Mouse (Mus musculus) MEL (cell line): Measurements from ENCODE around the gene Hps4. TPM values are rescaled to one million over a fixed set of nuclear protein-coding genes. Genes with fewer than 3 reads are reported as not detected.

Experiments
- DNase-seq: peaks from one replicate; pipeline ENCODE4 v3.0.0; 2011; ENCODE audit warnings: low read depth, low spot score
- H3K27ac ChIP-seq: 2 replicates; pipeline ENCODE4 v1.5.1; 2012; ENCODE audit warnings: low read depth, mild to moderate bottlenecking, control low read depth, low read length, moderate library complexity; ENCODE audit not compliant: control insufficient read depth
- H3K27me3 ChIP-seq, 2 experiments: fragments of 150-350 bp in 1 of 2; sonication (generic) in 1 of 2; 2 replicates each; pipeline ENCODE4 v1.6.1; 2012; ENCODE audit warnings: low read length in 2 of 2, mild to moderate bottlenecking in 2 of 2, improper control_type of control experiment in 1 of 2, moderate library complexity in 1 of 2; ENCODE audit not compliant: insufficient read depth in 2 of 2, control insufficient read depth in 1 of 2
- H3K36me3 ChIP-seq, 2 experiments: 2 replicates each; pipeline ENCODE4 v1.6.1; 2012 to 2014; ENCODE audit warnings: low read length in 2 of 2, improper control_type of control experiment in 1 of 2, inconsistent platforms in 1 of 2, mild to moderate bottlenecking in 1 of 2; ENCODE audit not compliant: insufficient read depth in 2 of 2, control insufficient read depth in 1 of 2
- H3K4me1 ChIP-seq, 2 experiments: fragments of 150-350 bp in 1 of 2; sonication (generic) in 1 of 2; 2 replicates each; pipeline ENCODE4 v1.6.1; 2012; ENCODE audit warnings: low read length in 2 of 2, improper control_type of control experiment in 1 of 2, mild to moderate bottlenecking in 1 of 2; ENCODE audit not compliant: insufficient read depth in 2 of 2, control insufficient read depth in 1 of 2
- H3K4me3 ChIP-seq, 2 experiments: fragments of 150-350 bp in 1 of 2; sonication (generic) in 1 of 2; 2 replicates each; pipeline ENCODE4 v1.5.1; 2012; ENCODE audit warnings: low read depth in 2 of 2, low read length in 2 of 2, mild to moderate bottlenecking in 2 of 2, moderate library complexity in 2 of 2, control low read depth in 1 of 2, improper control_type of control experiment in 1 of 2; ENCODE audit not compliant: control insufficient read depth in 1 of 2, insufficient read depth in 1 of 2
- H3K79me2 ChIP-seq: 2 replicates; pipeline ENCODE4 v1.6.1; 2012; ENCODE audit warnings: mild to moderate bottlenecking, low read length, moderate library complexity; ENCODE audit not compliant: control insufficient read depth, poor library complexity, insufficient read depth
- H3K9ac ChIP-seq: 2 replicates; pipeline ENCODE4 v1.6.1; 2012; ENCODE audit warnings: low read depth, mild to moderate bottlenecking, control low read depth, low read length, moderate library complexity; ENCODE audit not compliant: control insufficient read depth, poor library complexity, severe bottlenecking
- H3K9me3 ChIP-seq: fragments of 150-350 bp; sonication (generic); replicated peaks from 2 replicates; pipeline ENCODE4 v1.6.1; 2012; ENCODE audit warnings: mild to moderate bottlenecking, low read length, improper control_type of control experiment, moderate library complexity; ENCODE audit not compliant: insufficient read depth
- BHLHE40 ChIP-seq: IDR thresholded peaks from 2 replicates; pipeline ENCODE4 v1.6.1; 2012; ENCODE audit warnings: low read depth, mild to moderate bottlenecking, inconsistent platforms, low read length, improper control_type of control experiment, borderline replicate concordance
- CHD2 ChIP-seq: IDR thresholded peaks from 2 replicates; pipeline ENCODE4 v1.6.1; 2011; ENCODE audit warnings: low read length, improper control_type of control experiment
- ETS1 ChIP-seq: IDR thresholded peaks from 2 replicates; pipeline ENCODE4 v1.6.1; 2012; ENCODE audit warnings: low read depth, mild to moderate bottlenecking, inconsistent platforms, low read length, improper control_type of control experiment, moderate library complexity
- HCFC1 ChIP-seq: IDR thresholded peaks from 2 replicates; pipeline ENCODE4 v1.6.1; 2012; ENCODE audit warnings: low read depth, mild to moderate bottlenecking, inconsistent platforms, low read length, improper control_type of control experiment, moderate library complexity
- JUND ChIP-seq: IDR thresholded peaks from 2 replicates; pipeline ENCODE4 v1.6.1; 2011; ENCODE audit warnings: low read depth, mild to moderate bottlenecking, improper control_type of control experiment, low read length
- KAT2A ChIP-seq: conservative IDR thresholded peaks from 2 replicates; pipeline ENCODE4 v1.6.1; 2012; ENCODE audit warnings: low read depth, low read length, improper control_type of control experiment, inconsistent platforms
- MAZ ChIP-seq: IDR thresholded peaks from 2 replicates; pipeline ENCODE4 v1.6.1; 2012; ENCODE audit warnings: low read depth, mild to moderate bottlenecking, inconsistent platforms, low read length, improper control_type of control experiment
- MEF2A ChIP-seq: IDR thresholded peaks from 2 replicates; pipeline ENCODE4 v1.6.1; 2014; ENCODE audit warnings: low read depth, mild to moderate bottlenecking, inconsistent platforms, low read length, improper control_type of control experiment; ENCODE audit not compliant: poor library complexity, insufficient replicate concordance, severe bottlenecking; ENCODE audit errors: extremely low read depth
- MXI1 ChIP-seq: IDR thresholded peaks from 2 replicates; pipeline ENCODE4 v1.6.1; 2011; ENCODE audit warnings: mild to moderate bottlenecking, low read depth, low read length, improper control_type of control experiment
- MYB ChIP-seq: IDR thresholded peaks from 2 replicates; pipeline ENCODE4 v1.6.1; 2011; ENCODE audit warnings: mild to moderate bottlenecking, low read depth, low read length, improper control_type of control experiment
- NRF1 ChIP-seq: IDR thresholded peaks from 2 replicates; pipeline ENCODE4 v1.6.1; 2014; ENCODE audit warnings: low read depth, mild to moderate bottlenecking, inconsistent platforms, low read length, improper control_type of control experiment, moderate library complexity; ENCODE audit not compliant: poor library complexity, insufficient read depth, severe bottlenecking
- RAD21 ChIP-seq: IDR thresholded peaks from 2 replicates; pipeline ENCODE4 v1.6.1; 2011; ENCODE audit warnings: mild to moderate bottlenecking, low read depth, low read length, improper control_type of control experiment
- TBP ChIP-seq: IDR thresholded peaks from 2 replicates; pipeline ENCODE4 v1.8.0; 2011; ENCODE audit warnings: low read depth, low read length, improper control_type of control experiment
- USF2 ChIP-seq, 2 experiments: IDR thresholded peaks; 2 replicates each; pipeline ENCODE4 v1.6.1; 2011 to 2012; ENCODE audit warnings: improper control_type of control experiment in 2 of 2, low read length in 2 of 2, borderline replicate concordance in 1 of 2, inconsistent platforms in 1 of 2, low read depth in 1 of 2, mild to moderate bottlenecking in 1 of 2; ENCODE audit not compliant: insufficient read depth in 1 of 2
- ZKSCAN1 ChIP-seq: IDR thresholded peaks from 2 replicates; pipeline ENCODE4 v1.6.1; 2012; ENCODE audit warnings: low read depth, mild to moderate bottlenecking, inconsistent platforms, low read length, improper control_type of control experiment, moderate library complexity
- polyA plus RNA-seq, 2 experiments: library from polyadenylated mRNA; stranded (reverse) in 1 of 2; unstranded in 1 of 2; fragments of >175 nt in 1 of 2; fragments of >200 nt in 1 of 2; gene quantifications; 2 replicates each; pipeline versions ENCODE4 v1.2.1 to v1.2.4; 2012; ENCODE audit warnings: low replicate concordance in 2 of 2, low read depth in 1 of 2; ENCODE audit not compliant: insufficient read length in 2 of 2, insufficient read depth in 1 of 2, missing spikeins in 1 of 2
- total RNA-seq: library from RNA; depleted of rRNA; stranded (reverse); fragments of 300-350 nt; gene quantifications from 2 replicates; pipeline ENCODE4 v1.2.3, GENCODE M21; 2012

Gene Hps4
- total and polyA plus RNA-seq, 3 experiments, result 37.1 to 41.7 TPM; not detected in 1

DNA sequence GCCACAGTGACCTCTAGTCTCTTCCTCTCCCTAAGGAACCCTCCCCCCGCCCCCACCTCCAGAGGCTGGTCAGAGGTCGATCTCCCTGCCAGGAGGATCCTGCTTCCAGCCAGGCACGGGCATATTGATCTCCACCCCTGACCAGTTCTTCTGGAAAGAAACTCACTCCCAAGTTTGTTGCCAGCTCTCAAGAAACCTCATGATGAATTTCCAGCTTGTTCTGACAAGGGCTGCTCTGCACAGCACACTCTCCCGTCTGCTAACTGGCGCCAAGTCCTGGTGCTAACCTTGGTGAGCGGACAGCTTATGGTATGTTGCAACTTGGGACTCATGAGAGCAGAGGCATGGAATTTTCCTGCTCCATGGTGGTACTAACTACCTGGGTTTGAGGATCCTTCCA, 35.8 kb downstream of the Hps4 start:
- Histone ChIP-seq H3K27ac (no peak overlapping the region), H3K36me3 (no peaks in the 10 kb centered on the region), H3K27me3 (no peaks in the 10 kb centered on the region), H3K4me1 (no peaks in the 10 kb centered on the region), H3K9me3 (no peaks in the 10 kb centered on the region), H3K79me2 (no peaks in the 10 kb centered on the region), H3K9ac (no peak overlapping the region), H3K4me3 (no peak overlapping the region)
- TF ChIP-seq MYB, result no peak
- no peak for TF ChIP-seq HCFC1
- TF ChIP-seq MEF2A, result no peak
- no peak for TF ChIP-seq ZKSCAN1
- TF ChIP-seq MAZ, result no peak
- TF ChIP-seq ETS1, result no peak
- no peak for TF ChIP-seq MXI1
- no peak for TF ChIP-seq JUND
- TF ChIP-seq CHD2, result no peak
- no peak for TF ChIP-seq BHLHE40
- no peak for DNase-seq

DNA sequence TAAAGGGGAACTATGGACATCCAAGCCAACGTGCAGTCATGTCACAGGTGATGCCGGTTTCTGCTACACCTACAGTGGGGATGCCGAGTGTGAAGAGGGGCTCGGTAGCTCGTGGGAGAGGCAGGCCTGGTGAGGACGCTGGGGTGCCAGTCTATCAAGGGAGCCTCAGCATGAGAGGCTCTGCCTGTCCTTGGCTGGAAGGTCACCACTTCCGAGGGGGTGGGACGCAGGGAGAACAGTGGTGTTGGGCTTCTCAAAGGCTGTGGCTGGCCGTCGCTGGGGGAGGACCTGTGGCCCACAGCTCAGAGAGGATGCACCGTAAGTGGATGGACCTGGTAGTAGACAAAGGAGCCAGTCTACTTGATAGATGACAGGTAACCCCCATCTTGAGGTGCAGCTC, 38.3 kb downstream of the Hps4 start:
- Histone ChIP-seq H3K36me3 (no peaks in the 10 kb centered on the region), H3K9me3 (no peaks in the 10 kb centered on the region), H3K4me3 (no peak overlapping the region), H3K4me1 (no peaks in the 10 kb centered on the region), H3K27me3 (no peaks in the 10 kb centered on the region), H3K27ac (no peak overlapping the region), H3K79me2 (no peaks in the 10 kb centered on the region), H3K9ac (no peak overlapping the region)
- no peak for TF ChIP-seq RAD21
- no peak for TF ChIP-seq USF2 (IDR thresholded peaks at IDR 0.05; ENCODE audit: borderline replicate concordance in 1 of 2, insufficient read depth in 1 of 2, low read depth in 1 of 2, low read length in 2 of 2)
- no peak for TF ChIP-seq KAT2A
- TF ChIP-seq ETS1, result no peak
- TF ChIP-seq TBP, result no peak
- no peak for TF ChIP-seq MEF2A
- no peak for TF ChIP-seq NRF1
- DNase-seq, result no peak
